Mouse (Mus musculus): ENCODE results near the gene Gbf1.

DNA sequence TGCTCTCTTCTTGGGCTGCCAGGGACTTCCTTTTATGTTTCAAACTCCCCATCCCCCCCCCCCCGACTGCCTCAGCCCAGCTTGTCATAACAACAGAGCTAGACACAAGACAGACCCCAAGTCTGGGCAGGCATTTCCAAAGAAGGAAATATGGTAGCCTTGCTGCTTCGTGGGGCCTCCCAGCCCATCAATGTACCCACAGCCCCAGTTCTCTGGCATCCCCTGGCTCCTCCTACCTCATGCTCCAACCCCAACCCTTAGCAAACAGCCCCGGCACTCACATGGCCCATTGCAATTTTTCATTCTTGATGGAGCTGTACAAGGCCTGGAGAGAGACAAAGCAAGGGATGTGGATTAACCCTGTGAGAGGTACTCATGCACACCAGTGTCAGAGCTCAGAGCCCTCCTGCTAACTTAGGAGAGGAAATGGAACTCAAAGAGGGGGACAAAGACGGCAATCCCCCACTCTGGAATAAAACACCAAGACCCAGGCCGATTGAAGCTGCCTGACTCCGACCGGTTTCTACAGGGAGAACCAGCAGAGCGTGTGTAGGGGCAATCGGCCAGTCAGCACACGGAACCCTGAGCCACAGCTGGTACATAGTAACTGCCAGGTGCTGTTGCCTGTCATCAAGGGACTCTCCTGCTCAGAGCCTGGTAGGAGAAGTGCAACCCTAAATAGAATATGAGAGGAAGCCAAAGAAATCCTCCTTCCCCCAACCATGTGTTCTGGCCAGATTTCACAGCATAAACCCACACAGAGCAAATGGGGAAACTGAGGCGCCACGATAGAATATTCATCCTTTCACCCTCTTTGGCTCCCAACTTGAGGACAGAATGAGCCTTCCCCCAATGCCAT lies 163.7 kb downstream of the Gbf1 start:
- TF ChIP-seq POLR2A (IDR thresholded peaks at IDR 0.05; ENCODE audit: insufficient read depth, low read depth, low read length) (no peak), CTCF (IDR thresholded peaks at IDR 0.05; ENCODE audit: insufficient read depth, low read depth, low read length) (no peak)
